Mouse (Mus musculus) natural killer cell, adult 2 months (primary cell): ENCODE measurements at regions not wholly inside any gene's neighbourhood (a gene's known extent, or its start where the extent isn't known, plus 50 kb on each side); places are given as distances from the start of the nearest gene placed in this dataset.

Source experiments
- DNase-seq, 2 experiments: peaks; one replicate each; pipeline ENCODE4 v3.0.0; 2022; ENCODE audit warnings: low spot score in 2 of 2

DNA sequence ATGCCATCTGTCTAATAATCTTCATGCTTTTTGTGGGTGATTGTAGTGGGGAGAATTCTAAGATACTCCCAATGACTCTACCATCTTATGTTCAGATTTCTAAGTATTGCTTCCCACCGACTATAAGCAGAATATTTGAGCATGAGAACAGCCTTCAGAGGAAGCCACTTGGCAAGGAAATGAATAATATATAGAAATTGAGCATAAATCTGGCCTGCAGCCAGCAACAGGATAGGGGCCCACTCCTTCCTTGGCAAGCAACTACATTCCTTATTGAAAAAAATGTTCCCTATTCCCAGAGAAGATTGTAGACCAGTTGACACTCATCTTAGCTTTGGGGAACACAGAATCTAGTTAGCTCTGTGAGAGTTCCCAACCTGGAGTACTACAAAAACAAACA lies 591.5 kb upstream of the A1bg start:
- no peak for DNase-seq

DNA sequence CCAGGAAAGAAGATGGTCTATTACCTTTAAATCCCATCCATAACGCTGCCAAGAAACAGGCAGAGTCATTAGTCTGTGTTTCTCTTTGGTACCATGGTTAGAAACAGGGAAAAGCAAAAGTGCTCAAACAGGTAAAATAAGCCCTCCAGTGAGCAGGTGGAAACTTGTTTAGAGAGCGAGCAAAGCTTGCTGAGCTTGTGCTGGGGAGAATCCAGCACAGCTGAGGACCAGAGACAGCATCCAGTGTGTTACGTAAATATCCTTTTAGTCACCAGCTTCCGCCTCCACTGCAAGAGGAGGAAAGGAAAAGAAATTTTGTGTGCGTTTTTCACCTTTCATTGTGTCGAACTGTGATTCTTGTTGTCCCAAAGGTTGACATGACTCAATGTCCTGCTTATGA lies 586.0 kb upstream of the A1bg start:
- no peak for DNase-seq

DNA sequence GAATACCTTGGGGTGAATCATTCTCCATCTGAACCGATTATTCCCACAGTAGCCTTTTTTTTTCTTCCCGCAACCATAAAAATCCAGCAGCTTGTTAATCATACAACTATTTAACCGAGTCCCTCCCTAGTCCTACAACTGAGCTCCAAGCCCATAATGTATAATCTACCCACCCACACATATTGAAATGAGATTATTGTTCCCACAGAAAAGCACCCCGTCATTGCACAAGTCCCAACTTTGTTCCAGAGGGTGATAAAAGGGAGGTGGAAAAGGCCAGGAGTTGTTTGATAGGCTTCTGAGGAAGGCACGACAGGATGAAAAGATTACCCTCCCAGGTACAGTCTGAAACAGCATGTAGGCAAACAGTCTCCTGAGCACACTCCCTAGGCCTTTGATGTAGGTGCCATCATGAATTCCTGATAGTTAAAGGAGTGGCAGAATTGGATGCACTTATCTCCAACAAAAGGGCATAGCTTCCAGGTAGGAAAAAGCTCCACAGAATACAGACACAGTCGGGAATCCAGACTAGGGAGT lies 583.6 kb upstream of the A1bg start:
- no peak for DNase-seq

DNA sequence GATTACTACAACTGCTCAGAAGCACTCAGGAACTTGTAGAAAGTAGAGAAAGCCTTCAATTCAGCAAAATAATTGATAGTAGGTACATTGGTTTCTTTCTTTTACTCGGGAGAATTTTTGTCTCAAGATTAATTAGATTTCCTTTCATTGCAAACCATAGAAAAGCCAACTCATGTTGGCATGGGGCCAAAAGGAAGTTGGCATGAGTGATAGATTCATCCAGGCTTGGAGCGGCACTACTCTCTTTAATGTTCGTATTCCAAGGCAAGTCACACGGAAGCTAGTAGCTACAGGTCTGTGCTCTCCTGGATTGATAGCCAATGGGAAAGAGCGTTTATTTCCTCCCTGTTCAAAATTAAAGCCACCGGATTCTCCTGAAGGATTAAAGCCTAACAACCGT lies 580.6 kb upstream of the A1bg start:
- DNase-seq = no peak

DNA sequence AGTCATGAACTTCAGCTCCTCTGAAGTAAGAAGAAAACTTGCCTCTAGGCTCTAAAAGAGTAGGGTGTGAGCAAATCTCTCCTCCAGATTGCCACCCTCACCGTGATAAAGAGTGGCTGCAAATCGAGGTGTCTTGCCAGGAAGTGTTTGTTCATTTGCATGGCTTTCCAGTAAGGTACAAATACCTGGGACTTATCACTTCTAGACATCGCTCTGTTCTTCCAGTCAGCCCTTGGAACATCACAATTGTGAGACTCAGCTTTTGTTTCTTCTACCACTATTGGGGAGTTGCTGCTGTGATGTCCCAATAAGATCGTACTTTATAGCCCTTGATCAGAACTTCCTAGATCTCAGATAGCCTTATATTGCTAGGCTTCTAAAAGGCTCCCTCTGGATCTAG lies 566.9 kb upstream of the A1bg start:
- DNase-seq = no peak

DNA sequence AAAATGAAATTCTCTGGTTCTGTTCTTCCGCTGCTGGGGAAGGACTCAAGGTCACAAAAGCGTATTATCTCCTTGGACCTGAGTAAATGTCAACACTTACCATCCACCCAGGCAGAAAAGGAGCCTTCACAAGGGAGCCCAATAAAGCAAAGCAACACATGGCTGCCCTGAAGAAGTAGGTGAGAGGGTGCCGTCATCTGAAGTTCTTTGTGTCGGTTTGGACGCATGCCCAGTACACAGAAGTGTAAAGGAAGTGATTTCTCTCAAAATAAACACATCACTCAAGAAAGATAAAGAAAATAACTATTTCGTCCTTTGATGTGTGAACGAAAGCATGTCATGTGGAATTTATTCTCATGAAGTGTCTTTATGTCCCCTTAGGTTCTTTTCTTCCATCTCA lies 559.0 kb upstream of the A1bg start:
- peak in 1 of 2 experiments; percentile 3 for DNase-seq

DNA sequence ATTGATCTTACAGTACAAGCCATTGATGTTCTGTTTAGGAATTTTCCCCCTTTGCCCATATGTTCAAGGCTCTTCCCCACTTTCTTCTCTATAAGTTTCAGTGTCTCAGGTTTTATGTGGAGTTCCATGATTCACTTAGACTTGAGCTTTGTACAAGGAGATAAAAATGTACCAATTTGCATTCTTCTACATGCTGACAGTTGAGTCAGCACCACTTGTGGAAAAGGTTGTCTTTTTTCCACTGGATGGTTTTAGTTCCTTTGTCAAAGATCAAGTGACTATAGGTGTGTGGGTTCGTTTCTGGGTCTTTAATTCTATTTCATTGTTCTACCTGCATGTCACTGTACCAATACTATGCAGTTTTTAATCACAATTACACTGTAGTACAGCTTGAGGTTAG lies 551.1 kb upstream of the A1bg start:
- no peak for DNase-seq

DNA sequence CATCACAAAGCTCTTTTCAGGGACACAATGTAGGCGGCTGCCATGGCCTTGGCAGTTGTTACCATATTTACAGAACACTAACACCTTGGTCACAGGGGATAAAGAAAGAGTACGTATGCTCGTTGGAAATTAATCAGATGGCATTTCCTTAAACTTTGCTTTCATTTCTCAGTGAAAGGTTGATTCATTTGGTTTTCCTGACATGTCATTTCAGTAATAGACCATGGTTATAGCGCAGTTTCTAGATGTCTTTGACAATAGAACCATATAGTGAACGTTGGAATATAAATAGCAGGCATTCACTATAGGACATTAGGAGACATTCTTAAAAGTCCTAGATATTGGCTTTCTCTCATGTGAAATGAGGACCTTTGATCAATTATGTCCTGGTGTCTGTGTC lies 532.2 kb upstream of the A1bg start:
- DNase-seq = no peak

DNA sequence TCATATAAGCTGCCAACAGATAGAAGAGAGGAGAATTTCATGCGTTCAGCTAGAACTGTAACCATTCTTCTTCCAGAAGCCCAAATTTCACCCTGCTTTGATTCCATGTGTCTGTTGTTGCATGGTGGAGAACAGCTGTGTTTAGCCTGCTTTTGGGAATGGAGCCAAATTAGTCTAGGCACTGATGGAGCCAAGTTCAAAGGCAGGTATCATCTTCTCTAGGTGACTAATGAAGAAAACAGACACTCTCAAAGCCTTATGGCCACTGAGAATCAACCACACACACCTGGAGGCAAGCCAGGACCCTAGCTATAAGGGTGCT lies 531.5 kb upstream of the A1bg start:
- no peak for DNase-seq

DNA sequence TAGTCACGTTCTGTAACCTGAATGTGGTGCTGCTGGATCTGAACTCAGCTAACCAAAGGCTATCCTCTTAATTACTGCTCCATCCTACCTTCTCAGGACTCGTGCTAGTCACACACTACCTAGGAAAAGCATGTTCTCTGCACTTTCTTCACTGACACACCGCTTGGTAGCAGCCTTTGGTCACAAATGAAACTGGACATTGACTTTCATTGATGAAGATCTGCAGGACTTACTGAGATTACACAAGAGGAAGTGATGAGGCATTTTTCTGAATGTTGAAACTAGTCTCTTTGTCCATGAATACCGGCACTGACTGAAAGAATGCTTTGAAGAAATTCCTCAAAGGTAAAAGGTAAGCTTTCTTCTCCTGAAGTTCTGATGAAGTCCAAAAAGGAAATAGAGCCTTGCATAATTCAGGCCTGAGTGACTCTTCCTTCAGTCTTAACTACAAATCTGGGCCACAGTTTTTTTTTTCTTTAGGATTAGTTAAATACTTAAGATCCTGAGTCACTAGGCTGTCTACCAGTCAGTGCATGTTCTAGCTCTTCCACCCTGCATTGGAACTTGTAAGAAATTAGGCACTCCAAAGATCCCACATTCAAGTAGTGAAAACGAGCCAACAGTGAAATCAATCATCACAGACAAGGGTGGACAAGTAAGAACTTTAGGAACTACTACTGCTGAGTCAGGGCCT lies 531.0 kb upstream of the A1bg start:
- DNase-seq = no peak

DNA sequence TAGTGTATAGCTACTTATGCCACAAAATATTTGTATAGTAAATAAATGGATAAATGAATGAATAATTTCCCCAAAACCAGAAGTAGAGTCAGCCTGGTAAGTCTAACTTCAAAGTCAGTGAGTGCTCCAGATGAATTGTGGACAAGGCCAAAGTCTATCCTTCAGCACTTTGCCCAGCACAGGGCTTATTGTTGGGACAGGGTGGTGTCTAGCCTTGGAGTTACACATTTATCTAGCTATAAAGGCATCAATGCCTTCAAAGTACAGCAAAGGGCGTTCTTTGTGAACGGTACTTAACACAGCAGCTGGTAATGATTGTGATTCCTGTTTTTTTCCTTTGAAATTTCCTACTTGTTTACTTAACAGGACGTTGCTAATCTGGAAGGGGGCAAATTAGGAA lies 527.4 kb upstream of the A1bg start:
- DNase-seq = no peak

DNA sequence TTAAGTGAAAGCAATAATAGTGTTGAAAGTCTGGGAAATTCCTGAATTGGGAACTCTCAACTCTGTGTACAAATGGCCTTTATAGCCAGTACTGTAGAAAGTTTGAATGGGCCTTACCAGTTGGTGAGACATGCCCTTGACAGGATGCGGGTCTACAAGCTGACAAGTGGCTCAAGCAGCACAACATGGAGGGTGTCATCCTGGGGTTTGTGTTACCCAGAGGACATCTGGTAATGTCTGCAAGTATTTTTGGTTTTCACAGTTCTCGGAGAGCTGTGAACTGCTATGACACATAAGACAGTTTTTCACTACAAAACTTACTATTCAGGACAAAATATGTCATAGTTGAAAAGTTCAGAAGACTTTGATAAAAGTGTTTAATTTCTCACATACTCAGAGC lies 525.7 kb upstream of the A1bg start:
- DNase-seq = peak; percentile 32 to 59

DNA sequence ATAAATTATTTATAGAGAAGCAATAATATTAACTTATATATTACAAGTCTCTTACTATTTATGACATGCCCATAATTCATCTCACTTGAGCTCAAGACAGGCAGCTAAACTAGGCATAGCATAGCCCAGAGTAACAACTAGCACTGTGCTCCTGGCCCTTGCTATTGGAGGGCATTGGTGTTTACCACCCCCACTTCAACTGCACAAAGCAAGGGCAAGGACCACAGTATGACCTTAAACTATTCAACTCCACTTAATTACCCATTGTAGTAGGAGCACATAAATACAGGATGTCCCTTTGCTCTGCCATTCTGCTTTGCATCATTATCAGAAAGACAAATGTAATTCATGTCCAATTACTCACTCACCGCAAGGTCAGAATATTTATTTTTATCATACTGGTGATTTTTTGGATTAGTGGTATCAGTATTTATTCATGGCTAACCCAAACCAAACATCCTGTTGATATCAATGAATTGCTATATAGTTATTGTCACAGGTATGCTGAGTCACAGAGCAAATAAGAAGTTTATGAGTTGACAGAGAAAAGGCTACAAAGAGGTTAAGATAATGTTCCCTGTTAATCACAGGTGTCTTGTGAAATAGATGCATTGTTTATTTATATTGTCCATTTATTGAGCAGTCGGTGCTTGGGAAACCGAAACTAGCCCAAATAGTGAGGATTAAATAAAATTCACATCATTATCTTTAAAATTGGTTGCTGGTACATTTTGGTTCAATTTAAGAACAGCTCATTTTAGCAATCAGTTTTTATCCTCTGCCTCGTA lies 523.4 kb upstream of the A1bg start:
- no peak for DNase-seq

DNA sequence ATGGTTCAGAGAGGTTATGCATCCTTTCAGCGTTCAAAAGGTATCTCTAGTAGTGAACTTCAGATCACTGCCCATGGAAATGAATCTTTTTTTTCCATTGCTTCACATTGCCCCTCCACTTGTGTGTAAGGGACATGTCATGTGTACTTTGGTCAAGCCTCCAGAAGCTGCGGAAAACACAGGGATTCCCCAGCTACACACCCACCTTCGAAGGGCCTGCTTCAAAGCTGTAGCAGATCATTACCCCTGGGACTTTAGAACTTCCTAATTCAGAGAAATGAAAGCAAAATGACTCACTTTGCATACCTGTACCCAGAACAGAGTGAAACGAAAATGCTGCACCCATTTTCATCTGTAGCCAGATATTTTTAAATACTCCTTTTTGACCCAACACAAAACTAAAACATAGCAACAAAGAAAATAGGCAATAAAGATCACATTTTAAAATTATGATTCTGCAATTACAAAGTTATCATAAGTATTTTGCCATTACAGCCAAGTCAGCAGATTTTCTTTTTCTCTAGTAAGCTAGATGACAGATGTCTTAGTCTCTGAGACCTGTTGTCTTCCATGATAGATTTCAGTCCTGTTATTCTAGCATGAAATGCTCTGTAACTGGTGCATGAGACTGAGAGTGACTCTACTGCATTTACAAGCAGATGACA lies 519.1 kb upstream of the A1bg start:
- peak in 1 of 2 experiments; percentile 37 for DNase-seq

DNA sequence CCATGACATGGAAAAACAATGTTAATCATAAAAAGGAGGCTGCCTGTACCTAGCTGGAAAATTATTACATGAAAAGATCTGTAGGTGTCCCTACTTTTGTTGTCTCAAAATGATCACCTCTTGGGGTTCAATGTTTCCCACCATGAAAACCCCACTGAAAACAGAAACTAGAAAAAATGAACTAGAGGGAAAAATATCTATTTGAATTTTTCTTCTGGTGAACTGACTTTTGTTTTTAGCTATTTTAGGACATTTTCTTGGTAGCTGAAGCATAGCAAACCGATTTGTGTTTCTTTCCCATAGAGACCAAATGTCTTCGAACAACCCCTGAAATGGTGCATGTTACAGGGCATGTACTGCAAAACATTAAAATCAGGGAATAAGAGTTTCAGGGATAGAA lies 518.2 kb upstream of the A1bg start:
- DNase-seq = no peak

DNA sequence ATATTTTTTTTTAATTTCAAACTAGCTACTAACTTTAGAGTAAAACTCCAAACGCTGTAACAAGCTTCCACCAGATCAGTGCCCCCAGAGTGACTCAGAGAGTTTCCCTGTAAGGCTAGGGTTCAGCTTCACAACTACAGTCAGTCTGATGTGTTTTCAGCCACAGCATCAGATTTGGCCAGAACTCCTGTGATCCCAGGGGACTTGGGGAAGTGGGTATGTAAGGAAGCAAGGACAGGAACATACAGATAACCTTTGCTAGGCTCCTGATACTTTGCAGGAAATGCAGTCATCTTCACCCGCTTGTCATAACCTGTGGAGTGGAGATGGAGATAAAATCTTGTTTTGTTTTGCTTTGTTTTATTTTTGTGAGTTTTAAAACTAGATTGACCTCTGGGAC lies 517.5 kb upstream of the A1bg start:
- DNase-seq = no peak

DNA sequence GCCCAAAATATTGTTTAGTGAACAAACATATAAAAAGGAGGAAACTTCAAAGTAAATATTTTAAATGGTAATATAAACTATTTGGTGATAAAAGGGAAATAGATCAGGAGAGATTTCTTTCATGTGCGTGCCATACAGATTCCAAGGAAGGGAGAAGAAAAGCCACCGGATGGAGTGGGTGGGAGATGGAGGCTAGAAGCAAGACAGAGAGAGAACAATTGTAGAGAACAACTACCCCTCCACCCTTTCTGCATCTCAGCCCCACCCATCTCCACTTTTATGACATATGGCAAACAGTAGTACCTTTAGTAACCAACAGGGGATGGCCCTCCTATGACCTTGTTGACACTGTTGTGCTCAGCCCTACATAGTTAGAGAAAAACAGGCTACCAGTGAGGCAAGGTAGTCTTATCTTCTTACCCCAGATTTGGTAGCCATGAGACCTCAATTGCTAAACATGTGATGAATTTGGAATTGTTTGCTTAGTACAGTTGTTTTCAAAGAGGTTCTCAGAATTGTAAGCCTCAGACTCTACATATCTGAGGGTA lies 516.9 kb upstream of the A1bg start:
- DNase-seq = peak in 1 of 2 experiments; percentile 23

DNA sequence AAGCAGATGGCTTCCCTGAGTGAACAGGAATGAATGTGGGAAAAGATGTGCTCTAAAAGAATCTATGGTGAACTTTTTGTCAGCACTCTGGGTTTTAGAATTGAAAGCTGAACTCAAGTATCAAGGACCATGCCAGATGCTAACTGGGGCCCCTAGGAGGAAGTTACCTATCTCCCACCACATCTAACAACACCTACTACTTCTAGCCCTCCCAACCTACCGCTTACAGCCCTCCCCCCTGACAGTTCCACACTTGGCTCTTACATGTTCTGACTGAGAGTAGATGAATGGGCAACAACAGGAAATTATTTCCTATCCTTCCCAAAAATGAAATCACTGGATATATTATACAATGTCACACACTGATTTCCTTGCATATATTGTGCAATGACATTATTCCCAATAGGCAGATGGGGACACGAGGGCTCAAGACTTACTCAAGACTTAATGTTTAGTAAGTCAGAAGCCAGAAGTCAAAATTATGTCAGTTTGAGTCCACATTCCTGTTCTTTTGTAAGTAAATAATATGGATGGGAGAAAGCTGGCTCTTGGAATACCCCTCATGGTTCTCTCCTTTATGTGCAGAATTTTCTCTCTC lies 506.1 kb upstream of the A1bg start:
- no peak for DNase-seq

DNA sequence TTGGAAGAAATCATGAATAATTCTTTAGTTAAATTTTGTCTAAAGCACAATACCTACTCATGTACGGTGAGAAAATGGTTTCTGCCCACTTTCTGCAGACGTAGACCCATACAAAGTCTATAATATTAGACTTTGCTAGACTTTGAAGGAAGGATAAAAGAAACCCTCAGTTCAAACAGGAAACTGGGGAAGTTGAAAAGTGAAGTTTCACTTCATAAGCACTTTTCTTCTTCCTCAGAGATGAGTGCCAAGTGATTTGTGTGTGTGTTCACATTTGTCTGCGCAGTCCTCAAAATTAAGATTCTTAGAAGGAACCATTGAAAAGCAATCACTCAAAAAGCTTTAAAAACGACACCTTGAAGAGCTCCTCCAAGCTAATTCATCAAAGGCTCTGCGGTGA lies 500.2 kb upstream of the A1bg start:
- no peak for DNase-seq

DNA sequence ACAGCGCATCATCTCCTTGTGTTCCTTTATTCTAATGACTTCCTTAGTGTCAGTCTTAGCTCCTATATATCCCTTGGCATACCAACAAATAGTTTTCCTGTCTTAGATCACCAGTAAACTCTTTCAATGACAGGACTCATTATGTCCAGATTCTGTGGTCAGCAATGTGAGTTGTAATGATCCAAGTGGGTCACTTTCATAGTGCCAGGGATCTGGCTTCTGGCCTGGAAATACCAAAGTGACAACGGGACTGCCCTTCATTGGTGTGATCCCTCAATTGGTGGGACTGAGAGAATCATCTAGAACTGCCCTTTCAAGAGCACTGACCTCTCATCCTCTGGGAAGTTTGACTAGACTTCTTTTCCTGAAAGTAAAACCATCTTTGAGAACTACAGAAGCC lies 494.7 kb upstream of the A1bg start:
- DNase-seq = no peak

DNA sequence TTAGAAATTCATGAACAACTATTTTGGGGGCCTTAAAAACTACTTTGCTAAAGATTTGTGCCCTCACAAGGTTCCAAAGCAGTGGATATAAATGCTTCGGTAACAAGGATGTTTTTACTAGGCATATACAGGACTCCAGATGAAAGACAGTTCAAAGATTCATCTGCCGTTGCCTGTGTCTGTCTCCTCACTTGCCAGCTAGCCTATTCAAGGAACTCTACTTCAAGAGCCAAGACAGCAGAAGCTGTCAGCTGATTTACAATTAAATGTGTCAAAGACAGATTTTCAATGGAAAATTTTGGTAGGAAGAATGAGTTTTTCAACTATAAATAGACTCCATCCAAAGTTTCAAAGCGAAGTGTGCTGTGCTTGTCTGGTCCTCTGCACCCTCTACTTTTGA lies 494.0 kb upstream of the A1bg start:
- DNase-seq = no peak

DNA sequence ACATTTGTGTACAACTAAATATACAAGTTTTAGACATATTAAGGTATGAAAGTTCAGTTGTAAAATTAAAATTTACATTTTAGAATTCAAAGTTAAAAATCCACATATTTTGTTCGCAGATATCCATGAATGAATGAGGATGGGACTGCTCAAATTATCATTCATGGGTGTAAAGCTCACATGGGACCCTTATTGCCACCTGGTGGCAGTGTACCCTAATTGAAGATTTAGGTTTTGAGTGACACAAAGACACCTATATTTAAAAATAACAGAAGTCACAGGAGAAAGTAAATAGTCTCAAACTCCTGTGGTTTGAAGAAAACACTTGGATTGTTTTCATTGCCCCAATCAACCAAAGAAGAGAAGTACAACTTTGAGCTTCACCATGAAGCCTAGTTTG lies 492.8 kb upstream of the A1bg start:
- peak in 1 of 2 experiments; percentile 28 for DNase-seq
